Mouse (Mus musculus): ENCODE data around the gene Ankrd37.

The Ankrd37 gene

DNA sequence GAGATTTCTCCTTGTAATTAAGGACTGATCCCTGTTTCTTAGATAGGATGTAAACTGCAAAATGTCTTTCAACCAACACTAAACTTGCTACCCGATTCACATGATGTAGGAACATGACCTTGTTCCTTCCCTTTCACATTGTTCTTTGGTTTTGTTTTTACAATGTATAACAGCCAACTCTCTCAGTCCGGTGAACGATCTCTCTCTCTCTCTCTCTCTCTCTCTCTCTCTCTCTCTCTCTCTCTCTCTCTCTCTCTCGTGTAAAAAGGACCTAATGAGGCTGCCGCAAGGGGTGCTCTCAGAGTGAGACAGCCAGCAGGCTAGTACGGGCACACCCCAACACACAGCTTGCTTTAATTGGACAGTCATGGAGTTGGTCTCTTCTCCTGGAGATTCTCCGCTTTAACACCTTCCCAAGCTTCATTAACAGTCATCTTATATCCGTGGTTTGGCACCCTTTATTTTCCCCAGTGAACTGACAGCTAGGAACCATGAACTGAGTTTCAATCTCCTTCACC, 31.5 kb downstream of the Ankrd37 start:
- no peak for DNase-seq

DNA sequence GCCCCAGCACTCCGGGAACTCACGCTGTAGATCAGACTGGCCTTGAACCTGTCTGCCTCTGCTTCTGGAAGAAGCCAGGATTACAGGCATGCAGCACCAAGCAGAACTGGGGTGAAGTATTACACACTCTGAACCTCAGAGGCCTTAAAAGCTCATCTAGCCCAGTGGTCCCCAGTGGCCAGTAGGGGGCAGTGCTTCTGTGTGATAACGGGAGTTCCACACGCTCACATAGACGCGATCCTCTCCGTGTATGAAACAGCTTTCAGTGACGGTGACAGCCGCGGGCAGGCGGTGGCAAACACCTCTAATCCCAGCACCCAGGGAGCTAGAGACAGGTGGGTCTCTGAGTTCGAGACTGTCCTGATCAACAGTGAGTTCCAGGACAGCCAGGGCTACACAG, 34.6 kb downstream of the Ankrd37 start:
- no peak for DNase-seq

DNA sequence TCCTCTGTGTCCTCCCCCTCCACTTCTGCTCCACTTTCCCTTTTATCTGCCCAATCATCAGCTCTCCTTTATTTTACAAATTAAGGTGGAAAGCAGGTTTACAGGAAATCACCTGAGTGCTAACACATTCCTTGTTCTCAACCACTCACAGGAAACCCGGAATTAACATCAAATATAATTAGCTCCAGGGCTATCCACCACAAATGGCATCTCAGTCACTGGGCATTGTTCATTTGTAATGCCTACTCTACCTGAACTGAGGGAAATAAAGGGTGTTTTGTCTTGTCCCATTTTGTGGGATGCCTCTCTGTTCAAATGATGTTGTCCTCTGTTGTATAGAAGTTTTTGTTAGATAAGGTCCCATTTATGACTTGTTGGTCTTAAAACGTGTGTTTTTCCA, 54.9 kb downstream of the Ankrd37 start:
- no peak for DNase-seq

Measured in cerebellum, adult 11 months (tissue).